Mouse (Mus musculus) CH12.LX (cell line): ENCODE measurements at regions not wholly inside any gene's neighbourhood (a gene's known extent, or its start where the extent isn't known, plus 50 kb on each side); places are given as distances from the start of the nearest gene placed in this dataset.
A peak's percentile ranks its signal among the peaks of the same experiment; 100 is the strongest.

Source experiments
- DNase-seq: peaks from one replicate; pipeline ENCODE4 v3.0.0-alpha.2; 2013; ENCODE audit errors: extremely low read depth
- H3K27ac ChIP-seq: 2 replicates; pipeline ENCODE4 v1.5.1; 2012; ENCODE audit warnings: low read depth, mild to moderate bottlenecking, control low read depth, moderate library complexity; ENCODE audit not compliant: insufficient read depth
- H3K27me3 ChIP-seq: replicated peaks from 2 replicates; pipeline ENCODE3; 2012; ENCODE audit warnings: inconsistent platforms
- H3K36me3 ChIP-seq, 2 experiments: replicated peaks in 1 of 2; 2 replicates each; pipeline versions ENCODE3 to v1.6.1; 2012; ENCODE audit warnings: inconsistent platforms in 1 of 2, low read length in 1 of 2, mild to moderate bottlenecking in 1 of 2, mixed read lengths in 1 of 2, moderate library complexity in 1 of 2; ENCODE audit not compliant: control insufficient read depth in 1 of 2, insufficient read depth in 1 of 2
- H3K4me1 ChIP-seq, 2 experiments: 2 replicates each; pipeline ENCODE4 v1.6.1; 2012; ENCODE audit warnings: inconsistent platforms in 1 of 2, moderate library complexity in 1 of 2; ENCODE audit not compliant: insufficient read depth in 2 of 2, control insufficient read depth in 1 of 2
- H3K4me2 ChIP-seq: 2 replicates; pipeline ENCODE4 v1.6.1; 2012; ENCODE audit warnings: low read depth, mild to moderate bottlenecking, control low read depth; ENCODE audit not compliant: poor library complexity, insufficient read depth, severe bottlenecking
- H3K4me3 ChIP-seq, 3 experiments: fragments of 150-350 bp in 1 of 3; sonication (generic) in 1 of 3; replicated peaks in 1 of 3; 2 replicates each; pipeline versions ENCODE3 to v1.5.1; 2011 to 2012; ENCODE audit warnings: low read depth in 2 of 3, low read length in 2 of 3, mild to moderate bottlenecking in 2 of 3, moderate library complexity in 2 of 3, control low read depth in 1 of 3, improper control_type of control experiment in 1 of 3, inconsistent platforms in 1 of 3, mixed read lengths in 1 of 3; ENCODE audit not compliant: poor library complexity in 1 of 3
- H3K79me2 ChIP-seq: replicated peaks from 2 replicates; pipeline ENCODE4 v1.6.1; 2012; ENCODE audit warnings: mild to moderate bottlenecking, moderate library complexity; ENCODE audit not compliant: control insufficient read depth, poor library complexity, insufficient read depth, severe bottlenecking; ENCODE audit errors: extremely low read depth
- H3K9ac ChIP-seq: 2 replicates; pipeline ENCODE4 v1.6.1; 2012; ENCODE audit warnings: low read depth, mild to moderate bottlenecking, control low read depth, moderate library complexity; ENCODE audit not compliant: insufficient read depth
- H3K9me3 ChIP-seq: replicated peaks from 2 replicates; pipeline ENCODE3; 2012; ENCODE audit warnings: low read length, inconsistent platforms, mixed read lengths
- BHLHE40 ChIP-seq: IDR thresholded peaks from 2 replicates; pipeline ENCODE4 v1.6.1; 2011; ENCODE audit warnings: mild to moderate bottlenecking, low read depth, low read length, improper control_type of control experiment
- E2F4 ChIP-seq: IDR thresholded peaks from 2 replicates; pipeline ENCODE4 v1.6.1; 2011; ENCODE audit warnings: low read depth, low read length, improper control_type of control experiment; ENCODE audit not compliant: insufficient replicate concordance
- EP300 ChIP-seq: IDR thresholded peaks from 2 replicates; pipeline ENCODE4 v1.6.1; 2011; ENCODE audit warnings: low read length, improper control_type of control experiment
- GABPA ChIP-seq: IDR thresholded peaks from 2 replicates; pipeline ENCODE4 v1.6.1; 2012; ENCODE audit warnings: low read depth, low read length, improper control_type of control experiment, inconsistent platforms; ENCODE audit not compliant: insufficient replicate concordance
- IRF4 ChIP-seq: IDR thresholded peaks from 2 replicates; pipeline ENCODE4 v1.6.1; 2014; ENCODE audit warnings: low read depth, mild to moderate bottlenecking, inconsistent platforms, low read length, improper control_type of control experiment
- JUND ChIP-seq: conservative IDR thresholded peaks from 2 replicates; pipeline ENCODE4 v1.6.1; 2011; ENCODE audit warnings: low read depth, low read length, improper control_type of control experiment
- KAT2A ChIP-seq: IDR thresholded peaks from 2 replicates; pipeline ENCODE4 v1.6.1; 2012; ENCODE audit warnings: low read length, improper control_type of control experiment, inconsistent platforms; ENCODE audit not compliant: insufficient replicate concordance
- NRF1 ChIP-seq: IDR thresholded peaks from 2 replicates; pipeline ENCODE4 v1.6.1; 2014; ENCODE audit warnings: low read depth, mild to moderate bottlenecking, inconsistent platforms, low read length, improper control_type of control experiment, moderate library complexity
- POLR2A ChIP-seq: IDR thresholded peaks from 2 replicates; pipeline ENCODE4 v1.6.1; 2011; ENCODE audit warnings: low read depth, mild to moderate bottlenecking, improper control_type of control experiment, low read length
- POLR2AphosphoS2 ChIP-seq: IDR thresholded peaks from 2 replicates; pipeline ENCODE4 v1.6.1; 2011; ENCODE audit warnings: low read depth, low read length, improper control_type of control experiment
- RAD21 ChIP-seq: IDR thresholded peaks from 2 replicates; pipeline ENCODE4 v1.6.1; 2011; ENCODE audit warnings: low read depth, mild to moderate bottlenecking, low read length, improper control_type of control experiment, moderate library complexity
- RCOR1 ChIP-seq: conservative IDR thresholded peaks from 2 replicates; pipeline ENCODE4 v1.6.1; 2012; ENCODE audit warnings: low read depth, mild to moderate bottlenecking, inconsistent platforms, low read length, improper control_type of control experiment
- SMC3 ChIP-seq: IDR thresholded peaks from 2 replicates; pipeline ENCODE4 v1.6.1; 2011; ENCODE audit warnings: low read depth, low read length, improper control_type of control experiment
- USF1 ChIP-seq: IDR thresholded peaks from 2 replicates; pipeline ENCODE4 v1.6.1; 2014; ENCODE audit warnings: low read depth, mild to moderate bottlenecking, inconsistent platforms, low read length, improper control_type of control experiment
- ZMIZ1 ChIP-seq: IDR thresholded peaks from 2 replicates; pipeline ENCODE4 v1.6.1; 2012; ENCODE audit warnings: low read depth, mild to moderate bottlenecking, inconsistent platforms, low read length, improper control_type of control experiment
- ZNF384 ChIP-seq: IDR thresholded peaks from 2 replicates; pipeline ENCODE4 v1.6.1; 2012; ENCODE audit warnings: low read depth, low read length, improper control_type of control experiment, inconsistent platforms
- dilution Hi-C: fragments of 300-500 bp; cut with MboI; formaldehyde crosslinking; loops from 2 replicates; pipeline ENCODE4 v1.14.3; 2020; ENCODE audit warnings: low sequenced_read_pairs; ENCODE audit not compliant: extremely low pct_unique_long_range_greater_than_20kb, extremely low pct_ligation_motif_present
- in situ Hi-C: fragments of 300-500 bp; cut with MboI; formaldehyde crosslinking; loops from 3 replicates; pipeline ENCODE4 v1.14.3; 2019; ENCODE audit warnings: low sequenced_read_pairs, low pct_ligation_motif_present, low pct_unique_long_range_greater_than_20kb, mixed read lengths

- Histone ChIP-seq H3K4me3 (no peak overlapping the region), H3K9me3 (no peaks in the 10 kb centered on the region), H3K79me2 (no peaks in the 10 kb centered on the region), H3K27me3 (no peaks in the 10 kb centered on the region), H3K9ac (no peak overlapping the region), H3K27ac (no peak overlapping the region), H3K4me2 (no peak overlapping the region), H3K36me3 (no peaks in the 10 kb centered on the region), H3K4me1 (peaks cover 2 to 11% of the 10 kb centered on the region in 2 experiments; a peak in 2 of 4 replicates)
- dilution Hi-C loops (no loop called here), in situ Hi-C loops (no loop called here)
- no peak for DNase-seq
- no peak for TF ChIP-seq ZMIZ1
- TF ChIP-seq GABPA = no peak
- TF ChIP-seq POLR2A = no peak
- TF ChIP-seq POLR2AphosphoS2 = no peak
- no peak for TF ChIP-seq E2F4
- no peak for TF ChIP-seq KAT2A
- no peak for TF ChIP-seq IRF4
- TF ChIP-seq SMC3 = no peak
- no peak for TF ChIP-seq RCOR1
- TF ChIP-seq ZNF384 = no peak
These were observed 81.8 kb downstream of the Dact1 start for GRCm38 (mm10) chr12:71391481-71391880.

GRCm38 (mm10) chr12:71393752-71394151 lies 84.1 kb downstream of the Dact1 start:
- no peaks in the 10 kb centered on the region for H3K9me3 ChIP-seq
- dilution Hi-C loops = no loop called here
- DNase-seq = no peak
- in situ Hi-C loops = no loop called here
- H3K79me2 ChIP-seq = no peaks in the 10 kb centered on the region
- no peak overlapping the region for H3K9ac ChIP-seq
- no peak overlapping the region for H3K4me3 ChIP-seq
- H3K4me2 ChIP-seq = no peak overlapping the region
- TF ChIP-seq IRF4 (0 out of 2 replicates have a peak, but pooled peaks have one; percentile 38), NRF1 (no peak), RAD21 (no peak), JUND (0 out of 2 replicates have a peak, but pooled peaks have one; percentile 19), USF1 (peak; percentile 22; the same call in 1 of the 2 replicates), EP300 (peak; percentile 53; the same call in 1 of the 2 replicates), BHLHE40 (peak; percentile 73), ZNF384 (0 out of 2 replicates have a peak, but pooled peaks have one; percentile 20)
- H3K4me1 ChIP-seq = peaks cover 2 to 11% of the 10 kb centered on the region in 2 experiments; a peak in 2 of 4 replicates
- no peaks in the 10 kb centered on the region for H3K36me3 ChIP-seq
- no peaks in the 10 kb centered on the region for H3K27me3 ChIP-seq
- H3K27ac ChIP-seq = no peak overlapping the region
